Mouse (Mus musculus): ENCODE results near the gene Cenpi. TPM values are rescaled to one million over a fixed set of nuclear protein-coding genes. Genes with fewer than 3 reads are reported as not detected.

The Cenpi gene
- polyA plus RNA-seq (2012; rRNA removed; ENCODE audit: low replicate concordance): 0.20 and 0.39 TPM in 2 replicates

DNA sequence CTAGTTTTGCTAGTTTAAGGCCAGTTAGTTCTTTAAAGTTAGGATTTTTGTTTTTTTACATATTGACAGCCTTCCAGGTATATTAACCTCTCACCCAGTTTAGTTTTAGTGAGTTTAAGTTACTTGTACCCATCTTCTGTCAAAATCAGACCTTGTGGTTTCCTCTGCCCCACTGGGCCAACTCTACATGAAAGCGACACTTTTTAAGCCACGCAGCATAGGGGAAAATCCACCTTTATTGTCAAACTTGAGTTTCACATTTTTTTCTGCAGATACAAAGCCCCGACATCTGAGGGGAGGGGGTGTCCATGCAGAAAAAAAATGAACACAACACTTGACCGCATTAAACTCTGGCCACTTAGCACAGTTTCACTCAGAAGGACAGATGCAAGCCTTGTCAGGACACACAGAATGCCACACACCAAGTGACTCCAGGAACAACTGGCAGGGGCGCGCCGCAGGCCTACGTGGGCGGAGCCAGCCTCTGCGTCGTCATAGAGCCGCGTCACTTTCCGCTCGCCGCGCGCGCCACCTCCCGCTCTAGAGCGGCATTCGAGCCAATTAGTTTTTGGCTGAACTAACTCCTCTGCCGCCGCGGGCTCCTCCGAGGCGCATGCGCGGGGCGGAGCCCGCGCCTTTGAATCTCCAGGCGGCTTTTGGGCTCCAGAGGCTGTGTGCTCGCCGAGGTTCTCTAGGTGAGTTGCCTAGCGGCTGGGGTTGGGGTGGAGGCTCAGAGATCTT, at the start of gene Cenpi:
Cenpi (plus strand) TSS at position 551 of the 741 bp plus-strand sequence.

DNA sequence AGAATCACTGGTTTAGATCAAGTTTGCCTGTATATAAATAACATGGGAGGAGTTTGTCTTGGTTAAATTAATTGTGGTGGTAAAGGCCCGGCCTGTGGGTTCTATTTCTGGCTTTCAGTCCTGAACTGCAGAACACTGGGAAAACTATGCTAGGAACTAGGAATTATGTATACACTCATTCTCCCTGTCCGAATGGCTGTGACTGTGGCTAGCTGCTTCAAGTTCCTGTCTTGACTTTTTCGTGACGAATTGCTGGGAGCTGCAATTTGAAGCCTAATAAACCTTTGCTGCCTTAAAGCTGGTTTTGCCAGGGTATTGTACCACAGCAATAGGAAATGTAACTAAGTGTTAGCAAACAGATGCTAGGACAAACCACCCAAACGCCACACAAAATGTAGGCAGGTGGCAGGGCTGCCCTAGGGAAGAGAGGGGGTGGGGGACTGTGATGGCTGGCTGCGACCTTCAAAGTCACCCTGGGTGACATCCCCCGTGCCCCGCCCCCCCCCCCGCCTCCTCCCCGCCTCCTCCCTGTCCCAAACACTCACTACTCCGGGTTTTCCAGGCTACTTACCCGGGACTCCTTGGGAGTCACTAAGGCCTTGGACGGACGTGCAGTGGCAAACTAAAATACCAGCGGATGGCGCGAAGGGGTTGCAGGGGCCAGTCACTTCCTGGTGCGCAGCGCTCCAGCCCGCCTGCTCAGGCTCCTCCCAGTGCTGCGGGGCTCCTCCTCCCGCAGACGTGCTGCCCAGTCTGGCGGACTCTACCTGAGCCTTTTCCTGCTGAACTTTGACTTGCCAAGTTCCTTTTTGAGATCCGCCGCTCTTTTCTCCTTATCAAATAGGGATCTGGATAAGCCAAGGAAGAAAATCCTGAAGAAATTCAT, 31.4 kb upstream of the Cenpi start, which contains the start of gene Trmt2b:
Trmt2b (minus strand) TSS at position 710 of the 886 bp plus-strand sequence.

GRCm38 (mm10) chrX:134403863-134404583, 96.1 kb downstream of the Cenpi start, which contains the start of gene Drp2:
TSS of gene Drp2 (plus strand) at chrX:134404551.

Other genes starting within 250 kb of the Cenpi start
- 6.1 and 14.9 TPM in 2 replicates for gene Cstf2, start 248.9 kb upstream of the Cenpi start, polyA plus RNA-seq (2012; rRNA removed; ENCODE audit: low replicate concordance)
- gene Xkrx, start 146.0 kb upstream of the Cenpi start, polyA plus RNA-seq (2012; rRNA removed; ENCODE audit: low replicate concordance): 0.09 and 0.13 TPM in 2 replicates
- gene Arl13a, start 120.6 kb upstream of the Cenpi start, polyA plus RNA-seq (2012; rRNA removed; ENCODE audit: low replicate concordance): not detected in 2 replicates
- gene Nox1, start 86.1 kb upstream of the Cenpi start, polyA plus RNA-seq (2012; rRNA removed; ENCODE audit: low replicate concordance): 0.14 and 0.30 TPM in 2 replicates
- 2.3 and 3.6 TPM in 2 replicates for gene Trmt2b, start 31.1 kb upstream of the Cenpi start, polyA plus RNA-seq (2012; rRNA removed; ENCODE audit: low replicate concordance)
- 0.14 and 0.90 TPM in 2 replicates for gene Tmem35a, start 12.9 kb upstream of the Cenpi start, polyA plus RNA-seq (2012; rRNA removed; ENCODE audit: low replicate concordance)
- gene Drp2, start 96.5 kb downstream of the Cenpi start, polyA plus RNA-seq (2012; rRNA removed; ENCODE audit: low replicate concordance): 0.06 and 0.29 TPM in 2 replicates
- gene Taf7l, start 168.4 kb downstream of the Cenpi start, polyA plus RNA-seq (2012; rRNA removed; ENCODE audit: low replicate concordance): not detected in 2 replicates
- gene Timm8a1, start 233.8 kb downstream of the Cenpi start, polyA plus RNA-seq (2012; rRNA removed; ENCODE audit: low replicate concordance): 0.20 and 0.37 TPM in 2 replicates